Mouse (Mus musculus) heart, embryonic 14.5 days (tissue): ENCODE measurements around the gene Sbno2. TPM values are rescaled to one million over a fixed set of nuclear protein-coding genes. Genes with fewer than 3 reads are reported as not detected.

Source experiments
- ATAC-seq: fragments of 200-750 bp; cut with Nextera tagmentation; 2 replicates; pipeline ENCODE4 v1.8.0; 2017; ENCODE audit warnings: low read depth, moderate TSS enrichment; ENCODE audit not compliant: insufficient number of reproducible peaks, insufficient read depth, low FRiP score
- H3K27ac ChIP-seq, 2 experiments: fragments of 200-500 bp in 1 of 2; fragments of 300-500 bp in 1 of 2; sonication (generic) in 1 of 2; replicated peaks in 1 of 2; 2 replicates each; pipeline ENCODE4 v1.5.1; 2012 to 2014; ENCODE audit warnings: low read depth in 2 of 2, low read length in 2 of 2, control low read depth in 1 of 2, mild to moderate bottlenecking in 1 of 2, mixed read lengths in 1 of 2; ENCODE audit not compliant: control insufficient read depth in 1 of 2, insufficient read depth in 1 of 2
- H3K27me3 ChIP-seq: fragments of 300-500 bp; sonication (generic); 2 replicates; pipeline ENCODE4 v1.6.1; 2014; ENCODE audit warnings: mild to moderate bottlenecking, low read length, control low read depth; ENCODE audit not compliant: control insufficient read depth, insufficient read depth
- H3K36me3 ChIP-seq: fragments of 300-500 bp; sonication (generic); 2 replicates; pipeline ENCODE4 v1.6.1; 2014; ENCODE audit warnings: mild to moderate bottlenecking, control low read depth, low read length, mixed read lengths; ENCODE audit not compliant: control insufficient read depth, insufficient read depth
- H3K4me1 ChIP-seq, 2 experiments: fragments of 200-500 bp in 1 of 2; fragments of 300-500 bp in 1 of 2; sonication (generic) in 1 of 2; 2 replicates each; pipeline ENCODE4 v1.6.1; 2012 to 2014; ENCODE audit warnings: low read length in 2 of 2, control low read depth in 1 of 2, mixed read lengths in 1 of 2; ENCODE audit not compliant: control insufficient read depth in 2 of 2, insufficient read depth in 2 of 2
- H3K4me2 ChIP-seq: fragments of 300-500 bp; sonication (generic); 2 replicates; pipeline ENCODE4 v1.6.1; 2014; ENCODE audit warnings: mild to moderate bottlenecking, low read length
- H3K4me3 ChIP-seq, 2 experiments: fragments of 200-500 bp in 1 of 2; fragments of 300-500 bp in 1 of 2; sonication (generic) in 1 of 2; 2 replicates each; pipeline ENCODE4 v1.5.1; 2012 to 2014; ENCODE audit warnings: low read length in 2 of 2, mild to moderate bottlenecking in 2 of 2, control low read depth in 1 of 2, low read depth in 1 of 2, moderate library complexity in 1 of 2; ENCODE audit not compliant: control insufficient read depth in 1 of 2, insufficient read depth in 1 of 2
- H3K9ac ChIP-seq: fragments of 300-500 bp; sonication (generic); 2 replicates; pipeline ENCODE4 v1.6.1; 2014; ENCODE audit warnings: mild to moderate bottlenecking, low read length
- H3K9me3 ChIP-seq: fragments of 300-500 bp; sonication (generic); 2 replicates; pipeline ENCODE4 v1.6.1; 2016; ENCODE audit warnings: low read length, control low read depth; ENCODE audit not compliant: control insufficient read depth
- WGBS: fragments of 180-500 bp; shearing (Covaris S2); extraction: QIAGEN DNeasy Blood & Tissue Kit; methylation state at CpG from one replicate; pipeline ENCODE4 v1.1.7; 2014; 5-methylcytosine and 5-hydroxymethylcytosine counted together
- polyA plus RNA-seq: library from polyadenylated mRNA; unstranded; fragments of >200 nt; fragmentation: Nextera tagmentation; extraction: Ambion mirVana; gene quantifications from 2 replicates; pipeline ENCODE4 v1.2.1, GENCODE M21; 2014

Gene Sbno2
- polyA plus RNA-seq, 1 experiment from 2014 or later: 9.5 TPM

- WGBS: 36% methylated on average over 9 of the region's 9 CpGs
- Histone ChIP-seq H3K9me3 (no peaks in the 10 kb centered on the region), H3K27ac (peak overlapping the region; percentile 71 to 85), H3K27me3 (no peaks in the 10 kb centered on the region), H3K9ac (peak overlapping the region; percentile 66), H3K36me3 (peaks cover 49% of the 10 kb centered on the region), H3K4me1 (peaks cover 17 to 27% of the 10 kb centered on the region in 2 experiments), H3K4me3 (no peak overlapping the region), H3K4me2 (peak overlapping the region; percentile 40)
- peak; percentile 46; the same call in 1 of the 2 replicates for ATAC-seq
These were observed 20.4 kb downstream of the Sbno2 start for GRCm38 (mm10) chr10:80084817-80085487.

- 77% methylated on average over 3 of the region's 3 CpGs for WGBS
- Histone ChIP-seq H3K27ac (no peak overlapping the region), H3K9me3 (no peaks in the 10 kb centered on the region), H3K4me1 (peaks cover 14 to 19% of the 10 kb centered on the region in 2 experiments), H3K9ac (no peak overlapping the region), H3K27me3 (no peaks in the 10 kb centered on the region), H3K4me2 (no peak overlapping the region), H3K4me3 (no peak overlapping the region), H3K36me3 (peaks cover 59% of the 10 kb centered on the region)
- ATAC-seq: no peak
These were observed 24.3 kb downstream of the Sbno2 start for GRCm38 (mm10) chr10:80081075-80081474.

GRCm38 (mm10) chr10:80080396-80081070, 24.8 kb downstream of the Sbno2 start:
- ATAC-seq: no peak
- Histone ChIP-seq H3K4me3 (no peak overlapping the region), H3K4me1 (peaks cover 16 to 21% of the 10 kb centered on the region in 2 experiments), H3K36me3 (peaks cover 58% of the 10 kb centered on the region), H3K27ac (no peak overlapping the region), H3K9me3 (no peaks in the 10 kb centered on the region), H3K4me2 (no peak overlapping the region), H3K9ac (no peak overlapping the region), H3K27me3 (no peaks in the 10 kb centered on the region)
- 71% methylated on average over 16 of the region's 16 CpGs for WGBS

- no peak overlapping the region for H3K27ac ChIP-seq
- H3K4me1 ChIP-seq: peaks cover 11 to 16% of the 10 kb centered on the region in 2 experiments; a peak in 3 of 4 replicates
- H3K4me3 ChIP-seq: no peak overlapping the region
- H3K9me3 ChIP-seq: no peaks in the 10 kb centered on the region
- no peaks in the 10 kb centered on the region for H3K27me3 ChIP-seq
- no peak overlapping the region for H3K9ac ChIP-seq
- no peak overlapping the region for H3K4me2 ChIP-seq
- ATAC-seq: no peak
- 100% methylated on average over 1 of the region's 1 CpGs for WGBS
- peaks cover 46% of the 10 kb centered on the region for H3K36me3 ChIP-seq
These were observed 27.0 kb downstream of the Sbno2 start for GRCm38 (mm10) chr10:80078366-80078765.

GRCm38 (mm10) chr10:80077312-80077711, 28.1 kb downstream of the Sbno2 start:
- Histone ChIP-seq H3K9me3 (no peaks in the 10 kb centered on the region), H3K9ac (no peak overlapping the region), H3K4me3 (no peak overlapping the region), H3K4me2 (no peak overlapping the region), H3K36me3 (peaks cover 35% of the 10 kb centered on the region), H3K27ac (no peak overlapping the region), H3K27me3 (no peaks in the 10 kb centered on the region), H3K4me1 (peaks cover 20 to 24% of the 10 kb centered on the region in 2 experiments)
- ATAC-seq: no peak
- WGBS: 89% methylated on average over 5 of the region's 5 CpGs

- Histone ChIP-seq H3K27me3 (no peaks in the 10 kb centered on the region), H3K4me3 (no peak overlapping the region), H3K27ac (no peak overlapping the region), H3K9me3 (no peaks in the 10 kb centered on the region), H3K36me3 (peaks cover 31% of the 10 kb centered on the region), H3K9ac (no peak overlapping the region), H3K4me2 (no peak overlapping the region), H3K4me1 (peaks cover 28 to 34% of the 10 kb centered on the region in 2 experiments)
- 95% methylated on average over 4 of the region's 4 CpGs for WGBS
- ATAC-seq: no peak
These were observed 29.0 kb downstream of the Sbno2 start for GRCm38 (mm10) chr10:80076386-80076785.

- Histone ChIP-seq H3K27me3 (no peaks in the 10 kb centered on the region), H3K36me3 (peaks cover 26% of the 10 kb centered on the region), H3K4me3 (no peak overlapping the region), H3K4me2 (no peak overlapping the region), H3K27ac (no peak overlapping the region), H3K4me1 (peaks cover 32 to 38% of the 10 kb centered on the region in 2 experiments), H3K9ac (no peak overlapping the region), H3K9me3 (no peaks in the 10 kb centered on the region)
- ATAC-seq: no peak
- WGBS: 56% methylated on average over 1 of the region's 1 CpGs
These were observed 29.4 kb downstream of the Sbno2 start for GRCm38 (mm10) chr10:80075924-80076323.
